In genomic region chr11:107043361-107043760, GRCm38 (mm10) we compare ENCODE assay signal across 20 mouse cellular contexts. TPM values are rescaled to one million over a fixed set of nuclear protein-coding genes. Genes with fewer than 3 reads are reported as not detected.
DNase-seq lines count a peak whose midpoint lies in the region; ATAC-seq and TF ChIP-seq lines count a peak whose summit lies in the region.
"Had no signal": no experiment of that assay in that cellular context is flagged by ENCODE, and none has a peak within 500 bp of the region (broad histone marks: within the 10 kb centered on the region; RNA-seq: fewer than 3 reads in every experiment).

No protein-coding gene starts in this region.

- peak; percentile 16; the same call in 1 of the 2 replicates for ATAC-seq in liver, embryonic 15.5 days (ENCODE audit: insufficient read depth)
- no peak for ATAC-seq in lung, postnatal 0 days
- ATAC-seq in midbrain, embryonic 11.5 days (ENCODE audit: low FRiP score), result no peak
- ATAC-seq: forebrain, embryonic 14.5 days; intestine, postnatal 0 days; midbrain, embryonic 13.5 days had no signal

- no peak overlapping the region for H3K4me2 ChIP-seq in liver, embryonic 15.5 days
- no peak overlapping the region for H3K4me2 ChIP-seq in lung, postnatal 0 days (replicated peaks; ENCODE audit: low read depth, low read length)
- no peak overlapping the region for H3K4me2 ChIP-seq in midbrain, embryonic 11.5 days
- H3K4me2 ChIP-seq: embryonic facial prominence, embryonic 15.5 days; heart, embryonic 12.5 days; midbrain, embryonic 13.5 days had no signal

- no peak overlapping the region for H3K4me3 ChIP-seq in liver, embryonic 15.5 days (replicated peaks)
- H3K4me3 ChIP-seq in lung, postnatal 0 days (ENCODE audit: low read depth, low read length), result no peak overlapping the region
- no peak overlapping the region for H3K4me3 ChIP-seq in midbrain, embryonic 11.5 days (ENCODE audit: low read depth, low read length)
- H3K4me3 ChIP-seq: embryonic facial prominence, embryonic 15.5 days; heart, embryonic 12.5 days; midbrain, embryonic 13.5 days had no signal

- H3K9me3 ChIP-seq in liver, embryonic 15.5 days (replicated peaks), result no peaks in the 10 kb centered on the region
- no peaks in the 10 kb centered on the region for H3K9me3 ChIP-seq in lung, postnatal 0 days (ENCODE audit: low read length)
- no peaks in the 10 kb centered on the region for H3K9me3 ChIP-seq in midbrain, embryonic 11.5 days (ENCODE audit: control insufficient read depth, low read length)
- H3K9me3 ChIP-seq: embryonic facial prominence, embryonic 15.5 days; heart, embryonic 12.5 days; midbrain, embryonic 13.5 days had no signal

- TF ChIP-seq EP300 in lung, postnatal 0 days (IDR thresholded peaks at IDR 0.05), result no peak

- intact Hi-C loops in heart, postnatal 14 days (cut with DNase I), result loop anchor here (5.0 kb wide), 1 partner anchor 196 kb away; no protein-coding TSS in a partner anchor

- H3K27ac ChIP-seq in liver, embryonic 15.5 days (replicated peaks), result 0 out of 2 replicates have a peak overlapping the region, but pooled peaks have one; percentile 0
- no peak overlapping the region for H3K27ac ChIP-seq in lung, postnatal 0 days (ENCODE audit: low read length)
- no peak overlapping the region for H3K27ac ChIP-seq in midbrain, embryonic 11.5 days (ENCODE audit: low read depth, low read length)
- H3K27ac ChIP-seq: embryonic facial prominence, embryonic 15.5 days; midbrain, embryonic 13.5 days had no signal

- 83% methylated on average over 11 of the region's 11 CpGs for WGBS in liver, embryonic 15.5 days (ENCODE audit: insufficient replicate concordance)
- 83% methylated on average over 11 of the region's 11 CpGs for WGBS in lung, postnatal 0 days
- WGBS in midbrain, embryonic 11.5 days, result 95% methylated on average over 11 of the region's 11 CpGs

- no peaks in the 10 kb centered on the region for H3K27me3 ChIP-seq in liver, embryonic 15.5 days
- H3K27me3 ChIP-seq in lung, postnatal 0 days (replicated peaks; ENCODE audit: insufficient read depth, low read length), result no peaks in the 10 kb centered on the region
- H3K27me3 ChIP-seq in midbrain, embryonic 11.5 days (ENCODE audit: control insufficient read depth, insufficient read depth, low read length), result no peaks in the 10 kb centered on the region
- H3K27me3 ChIP-seq: embryonic facial prominence, embryonic 15.5 days; heart, embryonic 12.5 days; midbrain, embryonic 13.5 days had no signal

- no peak overlapping the region for H3K9ac ChIP-seq in liver, embryonic 15.5 days
- no peak overlapping the region for H3K9ac ChIP-seq in lung, postnatal 0 days (replicated peaks; ENCODE audit: low read depth)
- no peak overlapping the region for H3K9ac ChIP-seq in midbrain, embryonic 11.5 days (ENCODE audit: low read length)
- H3K9ac ChIP-seq: embryonic facial prominence, embryonic 15.5 days; heart, embryonic 12.5 days; midbrain, embryonic 13.5 days had no signal

- no peak for TF ChIP-seq CTCF in lung, postnatal 0 days (IDR thresholded peaks at IDR 0.05)

- H3K36me3 ChIP-seq in liver, embryonic 15.5 days (replicated peaks), result peaks cover 73% of the 10 kb centered on the region
- H3K36me3 ChIP-seq in lung, postnatal 0 days (ENCODE audit: insufficient read depth, low read length), result peaks cover 32% of the 10 kb centered on the region
- H3K36me3 ChIP-seq in midbrain, embryonic 11.5 days (ENCODE audit: control insufficient read depth, insufficient read depth, low read length), result peaks cover 28% of the 10 kb centered on the region

- DNase-seq in heart, adult 11 months, result peak; percentile 91
- DNase-seq in heart, postnatal 14 days, result no peak
- peak; percentile 70 for DNase-seq in kidney, adult 9 months
- peak; percentile 50 to 73 for DNase-seq in kidney, postnatal 25 days
- DNase-seq in layer of hippocampus, adult 9-11 months, result no peak
- DNase-seq in lung, postnatal 0 days (ENCODE audit: low spot score), result no peak
- no peak for DNase-seq in midbrain, embryonic 11.5 days (ENCODE audit: low spot score, missing footprints)
- DNase-seq: cerebellum, adult 18-20 months; heart, postnatal 10 days; lung, adult 2 months; right cerebral cortex, postnatal 14 days; thymus, postnatal 36 days had no signal

- peaks cover 15% of the 10 kb centered on the region for H3K4me1 ChIP-seq in liver, embryonic 15.5 days (replicated peaks)
- no peaks in the 10 kb centered on the region for H3K4me1 ChIP-seq in lung, postnatal 0 days (ENCODE audit: insufficient read depth, low read depth, low read length)
- no peaks in the 10 kb centered on the region for H3K4me1 ChIP-seq in midbrain, embryonic 11.5 days (ENCODE audit: control insufficient read depth, insufficient read depth, low read length)
- H3K4me1 ChIP-seq: embryonic facial prominence, embryonic 15.5 days; midbrain, embryonic 13.5 days had no signal

RNA-seq across cellular contexts. Expression of gene 1810010H24Rik, which starts 17.9 kb away (rescaled TPM):
- 1 to 10 TPM; 1.8 to 2.7 TPM for total RNA-seq in heart, postnatal 14 days (2021)
- 4.5 and 5.6 TPM in 2 replicates for polyA plus RNA-seq in liver, embryonic 15.5 days (2015; fragmentation: Nextera tagmentation; extraction: Ambion mirVana)
- 51.8 and 56.2 TPM in 2 replicates for polyA plus RNA-seq in lung, postnatal 0 days (2015; fragmentation: Nextera tagmentation; extraction: Ambion mirVana)
- polyA plus RNA-seq in midbrain, embryonic 11.5 days (2014; fragmentation: Nextera tagmentation; extraction: Ambion mirVana), result 3.6 and 4.1 TPM in 2 replicates
- total RNA-seq: granulocyte monocyte progenitor cell, adult 5-6 weeks; monocyte, adult 5-6 weeks had no signal

RNA-seq across cellular contexts. Expression of gene Kpna2, which starts 44.0 kb away (rescaled TPM):
- total RNA-seq in heart, postnatal 14 days (2021), result 100 to 1,000 TPM in 1 of 2 experiments, 10 to 100 TPM in 1; 84.2 to 103 TPM
- 246 and 250 TPM in 2 replicates for polyA plus RNA-seq in liver, embryonic 15.5 days (2015; fragmentation: Nextera tagmentation; extraction: Ambion mirVana)
- 83.6 and 97.1 TPM in 2 replicates for polyA plus RNA-seq in lung, postnatal 0 days (2015; fragmentation: Nextera tagmentation; extraction: Ambion mirVana)
- polyA plus RNA-seq in midbrain, embryonic 11.5 days (2014; fragmentation: Nextera tagmentation; extraction: Ambion mirVana), result 740 and 767 TPM in 2 replicates

Comparison
In these comparisons a context has a peak if more than half of its experiments do, and no peak if none do; other contexts are left out.
1. DNase-seq: peak in heart, adult 11 months (single experiment), kidney, adult 9 months (single experiment) and kidney, postnatal 25 days (2 of 2); none in heart, postnatal 14 days (0 of 2), layer of hippocampus, adult 9-11 months (single experiment), lung, postnatal 0 days (single experiment) and midbrain, embryonic 11.5 days (single experiment).